Comparison of ENCODE assay signal across 28 mouse cellular contexts in genomic region chr8:78932069-78932468, GRCm38 (mm10).
"Had no signal": no experiment of that assay in that cellular context is flagged by ENCODE, and none has a peak within 500 bp of the region (broad histone marks: within the 10 kb centered on the region; RNA-seq: fewer than 3 reads in every experiment).

No protein-coding gene starts in this region.

- DNase-seq: cerebellum, adult 2 months; cerebellum, adult 8-10 months; cerebellum, adult 9-10 months; cerebellum, adult 9-11 months; cerebellum, postnatal 10 days; cerebellum, postnatal 14 days; cerebellum, postnatal 25 days; cerebellum, postnatal 36 days; embryo, embryonic 11 days; forebrain, postnatal 0 days; gastrocnemius, adult 2 months; gastrocnemius, postnatal 10 days; gastrocnemius, postnatal 14 days; gastrocnemius, postnatal 25 days; gastrocnemius, postnatal 36 days; heart, adult 18-20 months; heart, adult 2 months had no signal

- H3K36me3 ChIP-seq: embryonic facial prominence, embryonic 10.5 days; embryonic facial prominence, embryonic 12.5 days; embryonic facial prominence, embryonic 13.5 days; embryonic facial prominence, embryonic 15.5 days; forebrain, embryonic 10.5 days; forebrain, embryonic 12.5 days; forebrain, embryonic 15.5 days had no signal

- H3K4me1 ChIP-seq: embryonic facial prominence, embryonic 10.5 days; embryonic facial prominence, embryonic 12.5 days; embryonic facial prominence, embryonic 13.5 days; embryonic facial prominence, embryonic 15.5 days; forebrain, embryonic 10.5 days; forebrain, embryonic 12.5 days; forebrain, embryonic 13.5 days; forebrain, embryonic 15.5 days had no signal

- ATAC-seq: forebrain, embryonic 13.5 days; forebrain, embryonic 14.5 days; forebrain, embryonic 15.5 days; forebrain, embryonic 16.5 days; forebrain, postnatal 0 days had no signal

- H3K27me3 ChIP-seq: embryonic facial prominence, embryonic 12.5 days; embryonic facial prominence, embryonic 13.5 days; embryonic facial prominence, embryonic 15.5 days; forebrain, embryonic 12.5 days; forebrain, embryonic 13.5 days; forebrain, embryonic 15.5 days had no signal

- H3K4me2 ChIP-seq: embryonic facial prominence, embryonic 12.5 days; embryonic facial prominence, embryonic 13.5 days; embryonic facial prominence, embryonic 15.5 days; forebrain, embryonic 12.5 days; forebrain, embryonic 13.5 days; forebrain, embryonic 15.5 days had no signal

- H3K9ac ChIP-seq: embryonic facial prominence, embryonic 12.5 days; embryonic facial prominence, embryonic 13.5 days; embryonic facial prominence, embryonic 15.5 days; forebrain, embryonic 12.5 days; forebrain, embryonic 13.5 days; forebrain, embryonic 15.5 days; forebrain, postnatal 0 days had no signal

- H3K9me3 ChIP-seq: embryonic facial prominence, embryonic 10.5 days; embryonic facial prominence, embryonic 12.5 days; embryonic facial prominence, embryonic 13.5 days; embryonic facial prominence, embryonic 15.5 days; forebrain, embryonic 10.5 days; forebrain, embryonic 12.5 days; forebrain, embryonic 13.5 days; forebrain, embryonic 15.5 days had no signal

- H3K4me3 ChIP-seq: embryonic facial prominence, embryonic 10.5 days; embryonic facial prominence, embryonic 12.5 days; embryonic facial prominence, embryonic 13.5 days; embryonic facial prominence, embryonic 15.5 days; erythroblast, embryonic 14.5 days; forebrain, embryonic 10.5 days; forebrain, embryonic 12.5 days; forebrain, embryonic 13.5 days; forebrain, embryonic 15.5 days; gastrocnemius, adult 2 months; heart, adult 2 months had no signal

- H3K27ac ChIP-seq: embryonic facial prominence, embryonic 10.5 days; embryonic facial prominence, embryonic 12.5 days; embryonic facial prominence, embryonic 13.5 days; embryonic facial prominence, embryonic 15.5 days; forebrain, embryonic 10.5 days; forebrain, embryonic 12.5 days; forebrain, embryonic 13.5 days; forebrain, embryonic 15.5 days; gastrocnemius, adult 2 months; heart, adult 2 months had no signal
